Mouse (Mus musculus) neural tube, embryonic 14.5 days (tissue): ENCODE data around the gene Atg5. TPM values are rescaled to one million over a fixed set of nuclear protein-coding genes. Genes with fewer than 3 reads are reported as not detected.
"Not testable (repeated sequence)": the region's sequence is repeated elsewhere in the genome, so short reads cannot be mapped to it uniquely, and the experiment has no call there.

ENCODE experiments used
- ATAC-seq: fragments of 200-750 bp; cut with Nextera tagmentation; 2 replicates; pipeline ENCODE4 v1.8.0; 2017; ENCODE audit warnings: low read depth, mild to moderate bottlenecking, moderate TSS enrichment, moderate library complexity
- H3K27ac ChIP-seq: fragments of 300-500 bp; sonication (generic); 2 replicates; pipeline ENCODE4 v1.5.1; 2014; ENCODE audit warnings: low read depth, mild to moderate bottlenecking, control low read depth, low read length, moderate library complexity, mixed read lengths
- H3K27me3 ChIP-seq: fragments of 300-500 bp; sonication (generic); 2 replicates; pipeline ENCODE4 v1.6.1; 2014; ENCODE audit warnings: low read length; ENCODE audit not compliant: control insufficient read depth, insufficient read depth
- H3K36me3 ChIP-seq: fragments of 300-500 bp; sonication (generic); 2 replicates; pipeline ENCODE4 v1.6.1; 2014; ENCODE audit warnings: low read length, mixed read lengths; ENCODE audit not compliant: control insufficient read depth, insufficient read depth
- H3K4me1 ChIP-seq: fragments of 300-500 bp; sonication (generic); 2 replicates; pipeline ENCODE4 v1.6.1; 2014; ENCODE audit warnings: low read length; ENCODE audit not compliant: control insufficient read depth, insufficient read depth
- H3K4me2 ChIP-seq: fragments of 300-500 bp; sonication (generic); 2 replicates; pipeline ENCODE4 v1.6.1; 2014; ENCODE audit warnings: mild to moderate bottlenecking, low read depth, low read length, control low read depth
- H3K4me3 ChIP-seq: fragments of 300-500 bp; sonication (generic); 2 replicates; pipeline ENCODE4 v1.5.1; 2014; ENCODE audit warnings: low read depth, low read length, control low read depth, mixed read lengths
- H3K9ac ChIP-seq: fragments of 300-500 bp; sonication (generic); replicated peaks from 2 replicates; pipeline ENCODE4 v1.6.1; 2014; ENCODE audit warnings: low read depth, mild to moderate bottlenecking, control low read depth, low read length, mixed read lengths
- H3K9me3 ChIP-seq: fragments of 300-500 bp; sonication (generic); 2 replicates; pipeline ENCODE4 v1.6.1; 2016; ENCODE audit warnings: low read length; ENCODE audit not compliant: control insufficient read depth
- WGBS: fragments of 180-500 bp; shearing (Covaris S2); extraction: QIAGEN DNeasy Blood & Tissue Kit; methylation state at CpG from one replicate; pipeline ENCODE4 v1.1.7; 2014; 5-methylcytosine and 5-hydroxymethylcytosine counted together
- polyA plus RNA-seq: library from polyadenylated mRNA; unstranded; fragments of >200 nt; fragmentation: Nextera tagmentation; extraction: Ambion mirVana; gene quantifications from 2 replicates; pipeline ENCODE4 v1.2.1, GENCODE M21; 2014

Gene Atg5
- polyA plus RNA-seq = 47.0 and 48.7 TPM in 2 replicates

GRCm38 (mm10) chr10:44268145-44268860 is at the start of gene Atg5:
TSS of gene Atg5 (plus strand) at chr10:44268358.
- Histone ChIP-seq H3K36me3 (no peaks in the 10 kb centered on the region), H3K27ac (peak within 1 kb of the TSS; percentile 84), H3K9me3 (no peaks in the 10 kb centered on the region), H3K4me2 (peak within 1 kb of the TSS; percentile 75), H3K4me3 (peak within 1 kb of the TSS; percentile 80), H3K9ac (peak within 1 kb of the TSS; percentile 86), H3K27me3 (no peaks in the 10 kb centered on the region), H3K4me1 (peaks cover 12% of the 10 kb centered on the region)
- ATAC-seq = peak; percentile 99
- WGBS = under 1% methylated on average over 62 of the region's 63 CpGs

- not testable (repeated sequence) for H3K27me3 ChIP-seq, H3K9ac ChIP-seq, ATAC-seq, H3K27ac ChIP-seq, H3K4me1 ChIP-seq, H3K9me3 ChIP-seq, H3K36me3 ChIP-seq, H3K4me3 ChIP-seq, H3K4me2 ChIP-seq
- WGBS = 13% methylated on average over 2 of the region's 2 CpGs
These were observed 49.1 kb upstream of the Atg5 start for GRCm38 (mm10) chr10:44219073-44219472.

GRCm38 (mm10) chr10:44224345-44224744 is 43.8 kb upstream of the Atg5 start:
- Histone ChIP-seq H3K27me3 (no peaks in the 10 kb centered on the region), H3K4me3 (no peak overlapping the region), H3K27ac (no peak overlapping the region), H3K9ac (no peak overlapping the region), H3K4me2 (no peak overlapping the region), H3K36me3 (no peaks in the 10 kb centered on the region), H3K9me3 (peaks cover 4% of the 10 kb centered on the region; the same call in 1 of the 2 replicates), H3K4me1 (no peaks in the 10 kb centered on the region)
- WGBS = 90% methylated on average over 9 of the region's 9 CpGs
- no peak for ATAC-seq

GRCm38 (mm10) chr10:44233351-44233750 is 34.8 kb upstream of the Atg5 start:
- not testable (repeated sequence) for ATAC-seq, H3K9ac ChIP-seq, H3K36me3 ChIP-seq, H3K27ac ChIP-seq, H3K4me1 ChIP-seq, H3K4me2 ChIP-seq, H3K27me3 ChIP-seq, H3K4me3 ChIP-seq, H3K9me3 ChIP-seq
- WGBS = 5% methylated on average over 1 of the region's 1 CpGs

GRCm38 (mm10) chr10:44235298-44235697 is 32.9 kb upstream of the Atg5 start:
- not testable (repeated sequence) for H3K36me3 ChIP-seq, H3K27ac ChIP-seq, H3K4me2 ChIP-seq, ATAC-seq, H3K4me1 ChIP-seq, H3K9ac ChIP-seq, H3K4me3 ChIP-seq, H3K9me3 ChIP-seq, H3K27me3 ChIP-seq
- WGBS = 41% methylated on average over 7 of the region's 7 CpGs

GRCm38 (mm10) chr10:44256624-44257023 is 11.5 kb upstream of the Atg5 start:
- 38% methylated on average over 7 of the region's 7 CpGs for WGBS
- Histone ChIP-seq H3K27ac (no peak overlapping the region), H3K4me1 (no peaks in the 10 kb centered on the region), H3K4me3 (no peak overlapping the region), H3K9ac (no peak overlapping the region), H3K27me3 (no peaks in the 10 kb centered on the region), H3K9me3 (no peaks in the 10 kb centered on the region), H3K4me2 (no peak overlapping the region), H3K36me3 (no peaks in the 10 kb centered on the region)
- no peak for ATAC-seq

GRCm38 (mm10) chr10:44265835-44266234 is 2.3 kb upstream of the Atg5 start:
- Histone ChIP-seq H3K4me1 (peaks cover 12% of the 10 kb centered on the region), H3K36me3 (no peaks in the 10 kb centered on the region), H3K9me3 (no peaks in the 10 kb centered on the region), H3K4me3 (no peak overlapping the region), H3K27me3 (no peaks in the 10 kb centered on the region), H3K27ac (no peak overlapping the region), H3K4me2 (no peak overlapping the region), H3K9ac (no peak overlapping the region)
- no peak for ATAC-seq
- WGBS = 74% methylated on average over 3 of the region's 3 CpGs

GRCm38 (mm10) chr10:44266561-44266960 is 1.6 kb upstream of the Atg5 start:
- H3K4me2 ChIP-seq = no peak overlapping the region

GRCm38 (mm10) chr10:44267426-44268142 is 574 bp upstream of the Atg5 start:
- H3K4me3 ChIP-seq = peak overlapping the region; percentile 80
- peak overlapping the region; percentile 86 for H3K9ac ChIP-seq
- H3K4me1 ChIP-seq = peaks cover 12% of the 10 kb centered on the region
- WGBS = 11% methylated on average over 11 of the region's 11 CpGs
- H3K36me3 ChIP-seq = no peaks in the 10 kb centered on the region
- 0 out of 2 replicates have a peak overlapping the region, but pooled peaks have one; percentile 16 for H3K27ac ChIP-seq
- peak overlapping the region; percentile 75 for H3K4me2 ChIP-seq
- peak; percentile 12 for ATAC-seq
- H3K27me3 ChIP-seq = no peaks in the 10 kb centered on the region
- H3K9me3 ChIP-seq = no peaks in the 10 kb centered on the region

More at GRCm38 (mm10) chr10:44266561-44266960, 1.6 kb upstream of the Atg5 start:
- no peaks in the 10 kb centered on the region for H3K36me3 ChIP-seq
- ATAC-seq = no peak
- no peaks in the 10 kb centered on the region for H3K27me3 ChIP-seq
- H3K27ac ChIP-seq = no peak overlapping the region
- H3K9ac ChIP-seq = no peak overlapping the region
- H3K4me3 ChIP-seq = no peak overlapping the region
- no peaks in the 10 kb centered on the region for H3K9me3 ChIP-seq
- peaks cover 12% of the 10 kb centered on the region for H3K4me1 ChIP-seq
